Mouse (Mus musculus): Measurements from ENCODE around the gene Nfya.

DNA sequence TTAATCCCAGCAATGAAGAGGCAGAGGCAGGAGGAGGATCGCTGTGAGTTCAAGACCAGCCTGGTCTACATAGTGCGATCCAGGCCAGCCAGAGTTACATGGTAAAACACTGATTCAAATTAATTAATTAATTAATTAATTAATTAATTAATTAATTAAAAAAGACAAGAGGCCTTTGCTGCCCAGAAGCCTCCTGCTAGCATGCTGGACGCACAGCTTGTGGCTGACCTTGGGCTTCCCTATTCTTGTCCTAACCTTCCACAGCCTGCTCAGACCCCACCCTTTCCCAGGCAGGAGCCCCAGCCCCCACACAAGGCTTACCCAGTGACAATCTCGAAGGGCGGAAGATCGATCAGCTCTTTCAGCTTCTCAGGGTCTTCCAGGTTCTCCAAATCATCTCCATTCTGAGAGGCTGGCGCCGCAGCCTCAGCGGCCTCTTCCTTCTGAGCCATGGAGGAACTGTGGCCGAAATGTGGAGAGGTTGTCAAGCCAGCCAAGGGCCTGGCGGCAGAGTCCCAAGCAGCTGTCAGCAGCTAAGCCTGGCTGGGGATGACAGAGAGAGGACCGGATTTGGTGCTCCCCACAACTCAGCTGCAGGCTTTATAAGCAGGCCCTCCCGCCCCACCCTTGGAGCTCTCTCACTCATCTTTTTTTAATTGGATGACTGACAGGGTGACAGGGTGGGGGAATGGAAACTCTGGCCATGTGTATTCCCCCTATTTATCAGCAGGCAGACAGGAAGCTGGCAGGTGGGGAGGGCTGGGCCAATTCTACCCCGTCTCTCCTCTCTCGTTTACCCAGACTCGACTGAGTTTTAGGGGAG is 22.7 kb upstream of the Nfya start, which contains the start of gene Apobec2:
- TF ChIP-seq CTCF (IDR thresholded peaks at IDR 0.05; ENCODE audit: low read depth, low read length) (no peak), GATA1 (IDR thresholded peaks at IDR 0.05; ENCODE audit: borderline replicate concordance, low read length) (no peak), POLR2AphosphoS5 (IDR thresholded peaks at IDR 0.05; ENCODE audit: insufficient replicate concordance, low read depth, low read length) (no peak), TAL1 (conservative IDR thresholded peaks at IDR 0.05; ENCODE audit: low read depth, low read length) (no peak)

Measured in G1E (cell line).